Mouse (Mus musculus): ENCODE measurements at regions not wholly inside any gene's neighbourhood (a gene's known extent, or its start where the extent isn't known, plus 50 kb on each side); places are given as distances from the start of the nearest gene placed in this dataset.

GRCm38 (mm10) chr8:12330886-12331285, 52.3 kb downstream of the A230072I06Rik start:
- ATAC-seq (ENCODE audit: low FRiP score) (no peak), DNase-seq (ENCODE audit: low spot score, missing footprints) (no peak)
- peaks cover 18% of the 10 kb centered on the region for H3K4me1 ChIP-seq (ENCODE audit: control insufficient read depth, insufficient read depth, low read length)
- H3K36me3 ChIP-seq (ENCODE audit: control insufficient read depth, insufficient read depth, low read length), result no peaks in the 10 kb centered on the region
- no peak overlapping the region for H3K27ac ChIP-seq (ENCODE audit: low read depth, low read length)
- peaks cover 85% of the 10 kb centered on the region for H3K27me3 ChIP-seq (ENCODE audit: control insufficient read depth, insufficient read depth, low read length)
- no peaks in the 10 kb centered on the region for H3K9me3 ChIP-seq (ENCODE audit: control insufficient read depth, low read length)
- H3K4me2 ChIP-seq, result no peak overlapping the region
- no peak overlapping the region for H3K9ac ChIP-seq (ENCODE audit: low read length)
- H3K4me3 ChIP-seq (ENCODE audit: low read depth, low read length), result no peak overlapping the region
- WGBS, result 85% methylated on average over 14 of the region's 14 CpGs

GRCm38 (mm10) chr8:12331652-12332051, 53.0 kb downstream of the A230072I06Rik start:
- Histone ChIP-seq H3K9ac (ENCODE audit: low read length) (no peak overlapping the region), H3K4me2 (no peak overlapping the region), H3K36me3 (ENCODE audit: control insufficient read depth, insufficient read depth, low read length) (no peaks in the 10 kb centered on the region), H3K27ac (ENCODE audit: low read depth, low read length) (no peak overlapping the region), H3K27me3 (ENCODE audit: control insufficient read depth, insufficient read depth, low read length) (peaks cover 88% of the 10 kb centered on the region), H3K4me3 (ENCODE audit: low read depth, low read length) (no peak overlapping the region), H3K4me1 (ENCODE audit: control insufficient read depth, insufficient read depth, low read length) (peaks cover 18% of the 10 kb centered on the region), H3K9me3 (ENCODE audit: control insufficient read depth, low read length) (no peaks in the 10 kb centered on the region)
- DNase-seq (ENCODE audit: low spot score, missing footprints), result peak; percentile 53
- 88% methylated on average over 7 of the region's 7 CpGs for WGBS
- ATAC-seq (ENCODE audit: low FRiP score), result no peak

GRCm38 (mm10) chr8:12334081-12334480, 55.5 kb downstream of the A230072I06Rik start:
- no peak overlapping the region for H3K4me2 ChIP-seq
- no peak overlapping the region for H3K4me3 ChIP-seq (ENCODE audit: low read depth, low read length)
- 79% methylated on average over 5 of the region's 5 CpGs for WGBS
- no peaks in the 10 kb centered on the region for H3K4me1 ChIP-seq (ENCODE audit: control insufficient read depth, insufficient read depth, low read length)
- H3K36me3 ChIP-seq (ENCODE audit: control insufficient read depth, insufficient read depth, low read length), result no peaks in the 10 kb centered on the region
- H3K9me3 ChIP-seq (ENCODE audit: control insufficient read depth, low read length), result no peaks in the 10 kb centered on the region
- peaks cover 73% of the 10 kb centered on the region for H3K27me3 ChIP-seq (ENCODE audit: control insufficient read depth, insufficient read depth, low read length)
- no peak overlapping the region for H3K27ac ChIP-seq (ENCODE audit: low read depth, low read length)
- peak; percentile 64 for DNase-seq (ENCODE audit: low spot score, missing footprints)
- no peak overlapping the region for H3K9ac ChIP-seq (ENCODE audit: low read length)
- ATAC-seq (ENCODE audit: low FRiP score), result no peak

GRCm38 (mm10) chr8:12334605-12335004, 56.0 kb downstream of the A230072I06Rik start:
- DNase-seq (ENCODE audit: low spot score, missing footprints) (peak; percentile 81), ATAC-seq (ENCODE audit: low FRiP score) (no peak)
- H3K4me1 ChIP-seq (ENCODE audit: control insufficient read depth, insufficient read depth, low read length), result no peaks in the 10 kb centered on the region
- no peak overlapping the region for H3K9ac ChIP-seq (ENCODE audit: low read length)
- H3K36me3 ChIP-seq (ENCODE audit: control insufficient read depth, insufficient read depth, low read length), result no peaks in the 10 kb centered on the region
- H3K4me3 ChIP-seq (ENCODE audit: low read depth, low read length), result no peak overlapping the region
- WGBS, result 38% methylated on average over 7 of the region's 7 CpGs
- H3K27ac ChIP-seq (ENCODE audit: low read depth, low read length), result no peak overlapping the region
- H3K9me3 ChIP-seq (ENCODE audit: control insufficient read depth, low read length), result no peaks in the 10 kb centered on the region
- H3K4me2 ChIP-seq, result no peak overlapping the region
- H3K27me3 ChIP-seq (ENCODE audit: control insufficient read depth, insufficient read depth, low read length), result peaks cover 68% of the 10 kb centered on the region

GRCm38 (mm10) chr8:12339149-12339924, 55.8 kb upstream of the Sox1 start:
- 56% methylated on average over 17 of the region's 17 CpGs for WGBS
- no peak overlapping the region for H3K27ac ChIP-seq (ENCODE audit: low read depth, low read length)
- no peak overlapping the region for H3K4me3 ChIP-seq (ENCODE audit: low read depth, low read length)
- H3K9me3 ChIP-seq (ENCODE audit: control insufficient read depth, low read length), result no peaks in the 10 kb centered on the region
- no peaks in the 10 kb centered on the region for H3K36me3 ChIP-seq (ENCODE audit: control insufficient read depth, insufficient read depth, low read length)
- no peaks in the 10 kb centered on the region for H3K4me1 ChIP-seq (ENCODE audit: control insufficient read depth, insufficient read depth, low read length)
- DNase-seq (ENCODE audit: low spot score, missing footprints) (peak; percentile 83), ATAC-seq (ENCODE audit: low FRiP score) (no peak)
- peaks cover 28% of the 10 kb centered on the region for H3K27me3 ChIP-seq (ENCODE audit: control insufficient read depth, insufficient read depth, low read length)
- H3K4me2 ChIP-seq, result no peak overlapping the region
- H3K9ac ChIP-seq (ENCODE audit: low read length), result no peak overlapping the region

- H3K4me2 ChIP-seq, result no peak overlapping the region
- no peak overlapping the region for H3K4me3 ChIP-seq (ENCODE audit: low read depth, low read length)
- H3K9ac ChIP-seq (ENCODE audit: low read length), result no peak overlapping the region
- WGBS, result 91% methylated on average over 5 of the region's 5 CpGs
- ATAC-seq (ENCODE audit: low FRiP score) (no peak), DNase-seq (ENCODE audit: low spot score, missing footprints) (peak; percentile 72)
- no peak overlapping the region for H3K27ac ChIP-seq (ENCODE audit: low read depth, low read length)
- no peaks in the 10 kb centered on the region for H3K36me3 ChIP-seq (ENCODE audit: control insufficient read depth, insufficient read depth, low read length)
- peaks cover 15% of the 10 kb centered on the region for H3K27me3 ChIP-seq (ENCODE audit: control insufficient read depth, insufficient read depth, low read length)
- no peaks in the 10 kb centered on the region for H3K4me1 ChIP-seq (ENCODE audit: control insufficient read depth, insufficient read depth, low read length)
- H3K9me3 ChIP-seq (ENCODE audit: control insufficient read depth, low read length), result no peaks in the 10 kb centered on the region
Observed at GRCm38 (mm10) chr8:12340946-12341345, 54.1 kb upstream of the Sox1 start.

Measured in midbrain, embryonic 11.5 days (tissue).